Mouse (Mus musculus) hindbrain, embryonic 11.5 days (tissue): ENCODE results near the gene Ankrd6. TPM values are rescaled to one million over a fixed set of nuclear protein-coding genes. Genes with fewer than 3 reads are reported as not detected.

ENCODE experiments used
- ATAC-seq: fragments of 200-750 bp; cut with Nextera tagmentation; 2 replicates; pipeline ENCODE4 v1.8.0; 2017; ENCODE audit warnings: mild to moderate bottlenecking, moderate TSS enrichment, moderate library complexity; ENCODE audit not compliant: low FRiP score
- DNase-seq: peaks from one replicate; pipeline ENCODE4 v3.0.0-alpha.2; 2015; ENCODE audit warnings: low spot score
- H3K27ac ChIP-seq: fragments of 300-500 bp; sonication (generic); 2 replicates; pipeline ENCODE4 v1.5.1; 2014; ENCODE audit warnings: mild to moderate bottlenecking, low read depth, low read length
- H3K27me3 ChIP-seq: fragments of 300-500 bp; sonication (generic); 2 replicates; pipeline ENCODE4 v1.6.1; 2014; ENCODE audit warnings: mild to moderate bottlenecking, low read length, moderate library complexity, mixed read lengths; ENCODE audit not compliant: control insufficient read depth, insufficient read depth
- H3K36me3 ChIP-seq: fragments of 300-500 bp; sonication (generic); 2 replicates; pipeline ENCODE4 v1.6.1; 2014; ENCODE audit warnings: mild to moderate bottlenecking, low read length, moderate library complexity, mixed read lengths; ENCODE audit not compliant: control insufficient read depth, insufficient read depth
- H3K4me1 ChIP-seq: fragments of 300-500 bp; sonication (generic); replicated peaks from 2 replicates; pipeline ENCODE4 v1.6.1; 2014; ENCODE audit warnings: low read length, mixed read lengths; ENCODE audit not compliant: control insufficient read depth, insufficient read depth
- H3K4me2 ChIP-seq: fragments of 300-500 bp; sonication (generic); replicated peaks from 2 replicates; pipeline ENCODE4 v1.6.1; 2014; ENCODE audit warnings: mild to moderate bottlenecking, low read depth, low read length
- H3K4me3 ChIP-seq: fragments of 300-500 bp; sonication (generic); 2 replicates; pipeline ENCODE4 v1.5.1; 2014; ENCODE audit warnings: low read depth, low read length
- H3K9ac ChIP-seq: fragments of 300-500 bp; sonication (generic); 2 replicates; pipeline ENCODE4 v1.6.1; 2014; ENCODE audit warnings: low read depth, low read length
- H3K9me3 ChIP-seq: fragments of 300-500 bp; sonication (generic); 2 replicates; pipeline ENCODE4 v1.6.1; 2016; ENCODE audit warnings: low read length; ENCODE audit not compliant: control insufficient read depth
- WGBS: fragments of 180-500 bp; shearing (Covaris S2); extraction: QIAGEN DNeasy Blood & Tissue Kit; methylation state at CpG from one replicate; pipeline ENCODE4 v1.1.7; 2014; 5-methylcytosine and 5-hydroxymethylcytosine counted together
- polyA plus RNA-seq: library from polyadenylated mRNA; unstranded; fragments of >200 nt; fragmentation: Nextera tagmentation; extraction: Ambion mirVana; gene quantifications from 2 replicates; pipeline ENCODE4 v1.2.1, GENCODE M21; 2014

The Ankrd6 gene
- polyA plus RNA-seq, 1 experiment from 2014 or later, result 22.4 TPM

- Histone ChIP-seq H3K27me3 (no peaks in the 10 kb centered on the region), H3K9ac (no peak overlapping the region), H3K4me1 (no peaks in the 10 kb centered on the region), H3K4me2 (no peak overlapping the region), H3K4me3 (no peak overlapping the region), H3K27ac (no peak overlapping the region), H3K36me3 (no peaks in the 10 kb centered on the region), H3K9me3 (no peaks in the 10 kb centered on the region)
- DNase-seq (no peak), ATAC-seq (no peak)
- WGBS, result 89% methylated on average over 4 of the region's 4 CpGs
Measured at GRCm38 (mm10) chr4:32789020-32789419, 161.6 kb downstream of the Ankrd6 start.

- no peak overlapping the region for H3K9ac ChIP-seq
- 92% methylated on average over 1 of the region's 1 CpGs for WGBS
- H3K9me3 ChIP-seq, result no peaks in the 10 kb centered on the region
Measured at GRCm38 (mm10) chr4:32787110-32787509, 163.5 kb downstream of the Ankrd6 start.

GRCm38 (mm10) chr4:32779996-32780395, 170.6 kb downstream of the Ankrd6 start:
- no peak for DNase-seq

More at GRCm38 (mm10) chr4:32787110-32787509, 163.5 kb downstream of the Ankrd6 start:
- DNase-seq (no peak), ATAC-seq (no peak)
- H3K4me2 ChIP-seq, result no peak overlapping the region
- H3K27me3 ChIP-seq, result no peaks in the 10 kb centered on the region
- no peak overlapping the region for H3K27ac ChIP-seq
- H3K4me3 ChIP-seq, result no peak overlapping the region
- H3K4me1 ChIP-seq, result no peaks in the 10 kb centered on the region
- no peaks in the 10 kb centered on the region for H3K36me3 ChIP-seq

GRCm38 (mm10) chr4:32770284-32770810, 180.3 kb downstream of the Ankrd6 start:
- H3K27ac ChIP-seq, result no peak overlapping the region
- DNase-seq (no peak), ATAC-seq (no peak)
- 93% methylated on average over 7 of the region's 7 CpGs for WGBS
- H3K9me3 ChIP-seq, result no peaks in the 10 kb centered on the region
- no peaks in the 10 kb centered on the region for H3K4me1 ChIP-seq
- no peaks in the 10 kb centered on the region for H3K27me3 ChIP-seq
- H3K36me3 ChIP-seq, result peaks cover 15% of the 10 kb centered on the region
- H3K4me2 ChIP-seq, result no peak overlapping the region
- H3K4me3 ChIP-seq, result no peak overlapping the region
- no peak overlapping the region for H3K9ac ChIP-seq

More at GRCm38 (mm10) chr4:32779996-32780395, 170.6 kb downstream of the Ankrd6 start:
- Histone ChIP-seq H3K9ac (no peak overlapping the region), H3K9me3 (no peaks in the 10 kb centered on the region), H3K27ac (no peak overlapping the region), H3K4me2 (no peak overlapping the region), H3K4me3 (no peak overlapping the region), H3K36me3 (no peaks in the 10 kb centered on the region; the same call in 1 of the 2 replicates), H3K27me3 (no peaks in the 10 kb centered on the region), H3K4me1 (no peaks in the 10 kb centered on the region)
- WGBS, result 96% methylated on average over 4 of the region's 4 CpGs
- no peak for ATAC-seq

GRCm38 (mm10) chr4:32768046-32768445, 182.6 kb downstream of the Ankrd6 start:
- peaks cover 11% of the 10 kb centered on the region; the same call in 1 of the 2 replicates for H3K36me3 ChIP-seq
- WGBS, result 97% methylated on average over 10 of the region's 10 CpGs

GRCm38 (mm10) chr4:32767471-32767870, 183.2 kb downstream of the Ankrd6 start:
- DNase-seq (no peak), ATAC-seq (no peak)
- no peak overlapping the region for H3K4me3 ChIP-seq
- H3K36me3 ChIP-seq, result peaks cover 14% of the 10 kb centered on the region; the same call in 1 of the 2 replicates
- H3K27me3 ChIP-seq, result no peaks in the 10 kb centered on the region
- H3K27ac ChIP-seq, result no peak overlapping the region
- no peaks in the 10 kb centered on the region for H3K9me3 ChIP-seq
- H3K4me2 ChIP-seq, result no peak overlapping the region
- H3K4me1 ChIP-seq, result no peaks in the 10 kb centered on the region
- no peak overlapping the region for H3K9ac ChIP-seq
- 88% methylated on average over 7 of the region's 7 CpGs for whole genome bisulfite sequencing

More at GRCm38 (mm10) chr4:32768046-32768445, 182.6 kb downstream of the Ankrd6 start:
- no peak for ATAC-seq
- no peaks in the 10 kb centered on the region for H3K4me1 ChIP-seq
- no peak overlapping the region for H3K4me2 ChIP-seq
- no peak overlapping the region for H3K9ac ChIP-seq
- H3K27me3 ChIP-seq, result no peaks in the 10 kb centered on the region
- no peak for DNase-seq
- H3K27ac ChIP-seq, result no peak overlapping the region
- no peak overlapping the region for H3K4me3 ChIP-seq
- no peaks in the 10 kb centered on the region for H3K9me3 ChIP-seq

GRCm38 (mm10) chr4:32757430-32757829, 193.2 kb downstream of the Ankrd6 start:
- H3K36me3 ChIP-seq, result peaks cover 3% of the 10 kb centered on the region; the same call in 1 of the 2 replicates

More at GRCm38 (mm10) chr4:32757430-32757829, 193.2 kb downstream of the Ankrd6 start:
- Histone ChIP-seq H3K9ac (no peak overlapping the region), H3K27ac (no peak overlapping the region), H3K4me1 (no peaks in the 10 kb centered on the region), H3K9me3 (no peaks in the 10 kb centered on the region), H3K4me3 (no peak overlapping the region), H3K27me3 (no peaks in the 10 kb centered on the region), H3K4me2 (no peak overlapping the region)
- WGBS, result 92% methylated on average over 2 of the region's 2 CpGs
- DNase-seq, result no peak
- ATAC-seq, result no peak

Other genes with a start within 250 kb of the Ankrd6 start
- 154 and 162 TPM in 2 replicates for gene Lyrm2, start 150.6 kb downstream of the Ankrd6 start, polyA plus RNA-seq
- gene Rragd, start 32.2 kb upstream of the Ankrd6 start, polyA plus RNA-seq, result 36.6 and 53.5 TPM in 2 replicates
- 50.4 and 62.8 TPM in 2 replicates for gene Ube2j1, start 80.6 kb upstream of the Ankrd6 start, polyA plus RNA-seq
- gene Gabrr2, start 112.2 kb upstream of the Ankrd6 start, polyA plus RNA-seq, result 0.39 TPM in 1 of 2 replicates, not detected in the other
- gene Gabrr1, start 181.7 kb upstream of the Ankrd6 start, polyA plus RNA-seq, result not detected in 2 replicates
- 0.54 and 1.2 TPM in 2 replicates for gene Pm20d2, start 238.9 kb upstream of the Ankrd6 start, polyA plus RNA-seq